Mouse (Mus musculus) embryonic facial prominence, embryonic 15.5 days (tissue): ENCODE measurements at regions not wholly inside any gene's neighbourhood (a gene's known extent, or its start where the extent isn't known, plus 50 kb on each side); places are given as distances from the start of the nearest gene placed in this dataset.

Experiments used
- ATAC-seq: fragments of 200-750 bp; cut with Nextera tagmentation; 2 replicates; pipeline ENCODE4 v1.8.0; 2017; ENCODE audit warnings: low read depth, moderate TSS enrichment; ENCODE audit not compliant: insufficient number of reproducible peaks, low FRiP score, low TSS enrichment
- H3K27ac ChIP-seq: fragments of 300-500 bp; sonication (generic); replicated peaks from 2 replicates; pipeline ENCODE4 v1.5.1; 2015; ENCODE audit warnings: mild to moderate bottlenecking, inconsistent platforms
- H3K27me3 ChIP-seq: fragments of 300-500 bp; sonication (generic); 2 replicates; pipeline ENCODE4 v1.6.1; 2015; ENCODE audit warnings: inconsistent platforms
- H3K36me3 ChIP-seq: fragments of 300-500 bp; sonication (generic); 2 replicates; pipeline ENCODE4 v1.6.1; 2015; ENCODE audit warnings: mild to moderate bottlenecking, inconsistent platforms
- H3K4me1 ChIP-seq: fragments of 300-500 bp; sonication (generic); 2 replicates; pipeline ENCODE4 v1.6.1; 2015; ENCODE audit warnings: inconsistent platforms
- H3K4me2 ChIP-seq: fragments of 300-500 bp; sonication (generic); replicated peaks from 2 replicates; pipeline ENCODE4 v1.6.1; 2015; ENCODE audit warnings: mild to moderate bottlenecking, inconsistent platforms
- H3K4me3 ChIP-seq: fragments of 300-500 bp; sonication (generic); replicated peaks from 2 replicates; pipeline ENCODE4 v1.5.1; 2015; ENCODE audit warnings: mild to moderate bottlenecking, inconsistent platforms
- H3K9ac ChIP-seq: fragments of 300-500 bp; sonication (generic); 2 replicates; pipeline ENCODE4 v1.6.1; 2015; ENCODE audit warnings: inconsistent platforms
- H3K9me3 ChIP-seq: fragments of 300-500 bp; sonication (generic); replicated peaks from 2 replicates; pipeline ENCODE4 v1.6.1; 2016; ENCODE audit warnings: inconsistent platforms
- WGBS: fragments of 180-500 bp; shearing (Covaris S2); methylation state at CpG from one replicate; pipeline ENCODE4 v1.1.7; 2015; 5-methylcytosine and 5-hydroxymethylcytosine counted together

GRCm38 (mm10) chr16:51169294-51169693, 578.3 kb upstream of the Ccdc54 start:
- H3K9me3 ChIP-seq: no peaks in the 10 kb centered on the region
- ATAC-seq: no peak
- no peak overlapping the region for H3K27ac ChIP-seq
- no peak overlapping the region for H3K4me2 ChIP-seq
- no peaks in the 10 kb centered on the region for H3K27me3 ChIP-seq
- H3K4me1 ChIP-seq: no peaks in the 10 kb centered on the region
- no peaks in the 10 kb centered on the region for H3K36me3 ChIP-seq
- H3K9ac ChIP-seq: no peak overlapping the region
- H3K4me3 ChIP-seq: no peak overlapping the region
- 78% methylated on average over 7 of the region's 7 CpGs for WGBS

- H3K27me3 ChIP-seq: no peaks in the 10 kb centered on the region
- H3K4me1 ChIP-seq: no peaks in the 10 kb centered on the region
- 67% methylated on average over 5 of the region's 5 CpGs for whole genome bisulfite sequencing
- H3K27ac ChIP-seq: no peak overlapping the region
- H3K9me3 ChIP-seq: no peaks in the 10 kb centered on the region
- H3K4me2 ChIP-seq: no peak overlapping the region
- no peak overlapping the region for H3K4me3 ChIP-seq
- H3K9ac ChIP-seq: no peak overlapping the region
- H3K36me3 ChIP-seq: no peaks in the 10 kb centered on the region
- no peak for ATAC-seq
Measured at GRCm38 (mm10) chr16:51160768-51161167, 569.8 kb upstream of the Ccdc54 start.

- no peak overlapping the region for H3K9ac ChIP-seq
- H3K4me3 ChIP-seq: no peak overlapping the region
- ATAC-seq: no peak
- no peaks in the 10 kb centered on the region for H3K9me3 ChIP-seq
- H3K4me2 ChIP-seq: no peak overlapping the region
- no peaks in the 10 kb centered on the region for H3K4me1 ChIP-seq
- H3K36me3 ChIP-seq: no peaks in the 10 kb centered on the region
- no peak overlapping the region for H3K27ac ChIP-seq
- 89% methylated on average over 7 of the region's 7 CpGs for WGBS
- no peaks in the 10 kb centered on the region for H3K27me3 ChIP-seq
Measured at GRCm38 (mm10) chr16:51138575-51138974, 547.6 kb upstream of the Ccdc54 start.

DNA sequence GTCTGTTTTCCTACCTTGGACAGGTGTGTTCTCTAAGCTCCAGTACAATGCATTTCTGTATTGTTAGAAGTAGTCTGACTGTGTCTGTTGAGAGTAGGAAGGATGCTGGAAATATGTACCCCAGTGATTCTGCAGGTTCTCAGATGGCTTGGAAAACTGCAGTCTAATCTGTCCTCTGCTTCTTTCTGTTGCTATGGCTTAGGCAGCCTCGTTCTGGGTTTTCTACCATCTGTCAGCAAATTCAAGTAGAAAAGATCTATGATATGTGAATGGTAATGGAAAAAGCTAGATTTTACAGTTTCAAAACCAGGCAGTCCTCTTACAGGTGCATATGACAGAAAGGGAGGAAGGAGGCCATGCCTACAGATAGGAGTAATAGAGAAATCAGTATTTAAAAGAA, 528.9 kb upstream of the Ccdc54 start:
- H3K36me3 ChIP-seq: no peaks in the 10 kb centered on the region
- H3K4me3 ChIP-seq: no peak overlapping the region
- no peak for ATAC-seq
- no peaks in the 10 kb centered on the region for H3K4me1 ChIP-seq
- H3K27ac ChIP-seq: no peak overlapping the region
- H3K4me2 ChIP-seq: no peak overlapping the region
- no peak overlapping the region for H3K9ac ChIP-seq
- no peaks in the 10 kb centered on the region for H3K9me3 ChIP-seq
- 85% methylated on average over 1 of the region's 1 CpGs for WGBS
- no peaks in the 10 kb centered on the region for H3K27me3 ChIP-seq

GRCm38 (mm10) chr16:51118365-51118764, 527.4 kb upstream of the Ccdc54 start:
- Histone ChIP-seq H3K9me3 (no peaks in the 10 kb centered on the region), H3K4me1 (no peaks in the 10 kb centered on the region), H3K9ac (no peak overlapping the region), H3K4me3 (no peak overlapping the region), H3K4me2 (no peak overlapping the region), H3K27me3 (no peaks in the 10 kb centered on the region), H3K27ac (no peak overlapping the region), H3K36me3 (no peaks in the 10 kb centered on the region)
- 43% methylated on average over 3 of the region's 3 CpGs for WGBS
- ATAC-seq: no peak

- Histone ChIP-seq H3K9me3 (no peaks in the 10 kb centered on the region), H3K4me1 (no peaks in the 10 kb centered on the region), H3K27me3 (no peaks in the 10 kb centered on the region), H3K4me3 (no peak overlapping the region; the same call in 1 of the 2 replicates), H3K9ac (no peak overlapping the region), H3K27ac (no peak overlapping the region), H3K36me3 (no peaks in the 10 kb centered on the region), H3K4me2 (peak overlapping the region; percentile 30)
- WGBS: 5% methylated on average over 5 of the region's 5 CpGs
- no peak for ATAC-seq
Measured at GRCm38 (mm10) chr16:51117836-51118235, 526.9 kb upstream of the Ccdc54 start.

DNA sequence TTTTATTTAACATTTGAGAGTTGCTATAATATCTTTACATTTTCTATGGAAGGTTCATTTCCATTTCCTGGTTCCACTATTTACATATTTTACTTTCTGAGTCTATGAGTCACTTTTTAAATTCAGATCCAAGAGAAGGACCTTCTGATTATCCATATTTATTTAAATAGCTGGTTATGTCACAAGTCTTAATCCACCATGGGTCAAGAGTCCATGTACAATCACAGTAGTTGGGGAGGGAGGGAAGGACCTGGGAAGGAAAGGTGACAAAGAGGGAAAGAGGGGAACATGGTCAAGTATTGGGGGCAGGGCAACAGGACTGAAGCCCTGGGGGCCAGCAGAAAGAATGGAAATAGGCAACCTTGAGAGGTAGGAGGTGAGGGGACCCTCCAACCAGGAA, 518.9 kb upstream of the Ccdc54 start:
- Histone ChIP-seq H3K4me2 (no peak overlapping the region), H3K27ac (no peak overlapping the region), H3K9me3 (no peaks in the 10 kb centered on the region), H3K27me3 (no peaks in the 10 kb centered on the region), H3K4me1 (no peaks in the 10 kb centered on the region), H3K36me3 (no peaks in the 10 kb centered on the region), H3K9ac (no peak overlapping the region), H3K4me3 (no peak overlapping the region)
- ATAC-seq: no peak

- no peak overlapping the region for H3K27ac ChIP-seq
- H3K27me3 ChIP-seq: no peaks in the 10 kb centered on the region
- H3K4me2 ChIP-seq: no peak overlapping the region
- H3K4me3 ChIP-seq: no peak overlapping the region
- no peak overlapping the region for H3K9ac ChIP-seq
- no peak for ATAC-seq
- 76% methylated on average over 4 of the region's 4 CpGs for WGBS
- no peaks in the 10 kb centered on the region for H3K9me3 ChIP-seq
- no peaks in the 10 kb centered on the region for H3K4me1 ChIP-seq
- H3K36me3 ChIP-seq: no peaks in the 10 kb centered on the region
Measured at GRCm38 (mm10) chr16:51107421-51107820, 516.5 kb upstream of the Ccdc54 start.

GRCm38 (mm10) chr16:51086556-51086955, 495.6 kb upstream of the Ccdc54 start:
- no peaks in the 10 kb centered on the region for H3K36me3 ChIP-seq
- H3K9ac ChIP-seq: no peak overlapping the region
- no peaks in the 10 kb centered on the region for H3K9me3 ChIP-seq
- no peak overlapping the region for H3K4me2 ChIP-seq
- ATAC-seq: no peak
- H3K4me1 ChIP-seq: no peaks in the 10 kb centered on the region
- H3K4me3 ChIP-seq: no peak overlapping the region
- H3K27me3 ChIP-seq: no peaks in the 10 kb centered on the region
- H3K27ac ChIP-seq: no peak overlapping the region
- 76% methylated on average over 7 of the region's 7 CpGs for WGBS

- Histone ChIP-seq H3K27me3 (no peaks in the 10 kb centered on the region), H3K9ac (no peak overlapping the region), H3K27ac (no peak overlapping the region), H3K4me1 (no peaks in the 10 kb centered on the region), H3K4me3 (no peak overlapping the region), H3K9me3 (no peaks in the 10 kb centered on the region), H3K36me3 (no peaks in the 10 kb centered on the region), H3K4me2 (no peak overlapping the region)
- no peak for ATAC-seq
- WGBS: 60% methylated on average over 4 of the region's 4 CpGs
Measured at GRCm38 (mm10) chr16:51080146-51080545, 489.2 kb upstream of the Ccdc54 start.

DNA sequence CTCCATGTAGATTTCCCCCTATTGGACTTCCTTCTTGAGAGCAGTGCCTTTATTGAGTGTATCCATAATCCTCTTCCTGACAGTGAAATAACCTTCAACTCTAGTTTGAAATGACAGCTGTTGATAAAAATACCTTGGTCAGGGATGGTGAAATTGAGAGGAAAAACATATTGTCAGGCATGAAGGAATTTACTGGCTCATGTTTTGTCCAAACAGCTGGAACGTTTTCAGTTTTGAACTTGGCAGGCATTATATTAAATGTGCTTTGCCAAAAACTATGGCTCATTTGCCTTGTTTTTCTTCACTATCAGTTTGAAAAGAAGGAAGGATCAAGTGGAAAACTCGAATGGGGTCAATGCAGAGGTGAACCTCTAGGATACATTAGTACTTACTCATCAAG, 457.7 kb upstream of the Ccdc54 start:
- no peaks in the 10 kb centered on the region for H3K4me1 ChIP-seq
- H3K4me2 ChIP-seq: no peak overlapping the region
- H3K9me3 ChIP-seq: no peaks in the 10 kb centered on the region
- H3K36me3 ChIP-seq: no peaks in the 10 kb centered on the region
- ATAC-seq: no peak
- 44% methylated on average over 2 of the region's 2 CpGs for WGBS
- peak overlapping the region; percentile 39; the same call in 1 of the 2 replicates for H3K27ac ChIP-seq
- no peaks in the 10 kb centered on the region for H3K27me3 ChIP-seq
- H3K4me3 ChIP-seq: no peak overlapping the region
- H3K9ac ChIP-seq: no peak overlapping the region

DNA sequence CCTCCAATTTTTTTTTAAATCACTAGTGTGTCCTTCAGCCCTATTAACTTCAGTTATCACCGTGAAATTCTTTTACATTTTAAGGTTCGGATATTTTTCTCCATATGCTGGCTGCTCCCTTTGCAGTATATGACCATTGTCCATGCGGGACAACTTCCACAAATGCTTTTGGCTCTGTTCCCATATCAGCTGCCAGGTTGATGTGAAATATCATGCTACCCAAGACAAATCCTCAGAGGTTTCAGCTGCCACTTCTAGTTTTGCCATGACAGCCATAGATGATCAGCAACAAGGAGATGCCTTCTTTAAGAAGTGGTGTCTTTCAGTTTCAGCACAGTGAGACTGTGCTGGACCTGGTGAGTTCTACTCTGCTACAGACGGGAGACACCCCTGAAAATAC, 457.2 kb upstream of the Ccdc54 start:
- Histone ChIP-seq H3K27ac (peak overlapping the region; percentile 39; the same call in 1 of the 2 replicates), H3K27me3 (no peaks in the 10 kb centered on the region), H3K9ac (no peak overlapping the region), H3K4me1 (no peaks in the 10 kb centered on the region), H3K9me3 (no peaks in the 10 kb centered on the region), H3K4me2 (no peak overlapping the region), H3K36me3 (no peaks in the 10 kb centered on the region), H3K4me3 (no peak overlapping the region)
- 60% methylated on average over 4 of the region's 4 CpGs for WGBS
- no peak for ATAC-seq
